In the genomic region with DNA sequence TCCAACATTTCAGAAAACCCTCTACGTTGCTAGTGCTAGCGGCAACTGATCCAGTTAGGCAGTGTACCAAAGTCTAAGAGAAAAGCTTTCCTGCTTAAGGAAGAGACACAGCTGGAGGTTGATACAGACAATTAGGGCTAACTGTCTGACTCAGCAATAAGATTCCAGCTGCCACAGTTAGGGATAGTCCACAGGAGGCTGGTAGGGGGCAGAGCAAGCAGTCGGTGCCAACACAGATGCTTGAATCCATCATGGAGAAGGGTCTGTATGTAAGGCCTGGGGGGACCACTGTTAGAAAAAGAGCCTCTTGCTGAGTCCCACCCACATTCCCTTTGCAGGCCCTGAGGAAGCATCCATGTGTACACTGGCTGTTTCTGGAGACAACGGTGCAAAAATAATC, we compare ENCODE assay signal across 22 mouse cellular contexts.
DNase-seq lines count a peak whose midpoint lies in the region; ATAC-seq and TF ChIP-seq lines count a peak whose summit lies in the region.
"Had no signal": no experiment of that assay in that cellular context is flagged by ENCODE, and none has a peak within 500 bp of the region (broad histone marks: within the 10 kb centered on the region; RNA-seq: fewer than 3 reads in every experiment).

No protein-coding gene starts in this region.

- TF ChIP-seq CTCF in forebrain, postnatal 0 days (IDR thresholded peaks at IDR 0.05; ENCODE audit: low read depth), result no peak

- no peaks in the 10 kb centered on the region for H3K9me3 ChIP-seq in forebrain, postnatal 0 days (ENCODE audit: low read length)
- no peaks in the 10 kb centered on the region for H3K9me3 ChIP-seq in forebrain, embryonic 11.5 days (ENCODE audit: control insufficient read depth, low read length)
- no peaks in the 10 kb centered on the region for H3K9me3 ChIP-seq in lung, embryonic 15.5 days
- no peaks in the 10 kb centered on the region for H3K9me3 ChIP-seq in hindbrain, embryonic 16.5 days (ENCODE audit: control insufficient read depth, low read length)
- H3K9me3 ChIP-seq: embryonic facial prominence, embryonic 13.5 days; limb, embryonic 13.5 days; midbrain, embryonic 10.5 days had no signal

- H3K9ac ChIP-seq in forebrain, postnatal 0 days, result no peak overlapping the region
- H3K9ac ChIP-seq in forebrain, embryonic 11.5 days (ENCODE audit: low read length), result no peak overlapping the region
- H3K9ac ChIP-seq in lung, embryonic 15.5 days, result no peak overlapping the region
- H3K9ac ChIP-seq in hindbrain, embryonic 16.5 days (ENCODE audit: low read depth, low read length), result no peak overlapping the region
- H3K9ac ChIP-seq: embryonic facial prominence, embryonic 13.5 days; limb, embryonic 13.5 days; liver, embryonic 14.5 days had no signal

- DNase-seq in forebrain, postnatal 0 days, result no peak
- DNase-seq in forebrain, embryonic 11.5 days (ENCODE audit: low spot score), result no peak
- DNase-seq in lung, postnatal 25 days (ENCODE audit: low spot score), result no peak
- peak; percentile 65 for DNase-seq in R1 (ENCODE audit: low read depth, low spot score)
- DNase-seq in spleen, adult 12 weeks (ENCODE audit: low spot score), result no peak
- DNase-seq: adrenal gland, adult 2 months; B cell, adult 2 months; cerebellum, adult 9-11 months; gastrocnemius, postnatal 10 days; heart, adult 18-20 months; heart, postnatal 4 days; right cerebral cortex, adult 18-20 months; thymus, postnatal 25 days had no signal

- H3K27ac ChIP-seq in forebrain, postnatal 0 days (ENCODE audit: low read depth, low read length), result no peak overlapping the region
- no peak overlapping the region for H3K27ac ChIP-seq in forebrain, embryonic 11.5 days (ENCODE audit: low read depth, low read length)
- H3K27ac ChIP-seq in lung, embryonic 15.5 days, result no peak overlapping the region
- H3K27ac ChIP-seq in hindbrain, embryonic 16.5 days (ENCODE audit: low read depth, low read length), result no peak overlapping the region
- H3K27ac ChIP-seq: embryonic facial prominence, embryonic 13.5 days; limb, embryonic 13.5 days; liver, embryonic 14.5 days; macrophage; midbrain, embryonic 10.5 days had no signal

- H3K27me3 ChIP-seq in forebrain, postnatal 0 days (ENCODE audit: insufficient read depth, low read length), result no peaks in the 10 kb centered on the region
- no peaks in the 10 kb centered on the region for H3K27me3 ChIP-seq in forebrain, embryonic 11.5 days (ENCODE audit: control insufficient read depth, insufficient read depth, low read length)
- no peaks in the 10 kb centered on the region for H3K27me3 ChIP-seq in lung, embryonic 15.5 days
- H3K27me3 ChIP-seq in hindbrain, embryonic 16.5 days (replicated peaks; ENCODE audit: control insufficient read depth, insufficient read depth, low read length), result no peaks in the 10 kb centered on the region
- H3K27me3 ChIP-seq: embryonic facial prominence, embryonic 13.5 days; limb, embryonic 13.5 days had no signal

- H3K36me3 ChIP-seq in forebrain, postnatal 0 days (ENCODE audit: insufficient read depth), result no peaks in the 10 kb centered on the region
- no peaks in the 10 kb centered on the region for H3K36me3 ChIP-seq in forebrain, embryonic 11.5 days (ENCODE audit: control insufficient read depth, insufficient read depth, low read length)
- no peaks in the 10 kb centered on the region for H3K36me3 ChIP-seq in lung, embryonic 15.5 days
- H3K36me3 ChIP-seq in hindbrain, embryonic 16.5 days (ENCODE audit: control insufficient read depth, insufficient read depth, low read length), result no peaks in the 10 kb centered on the region
- H3K36me3 ChIP-seq: embryonic facial prominence, embryonic 13.5 days; limb, embryonic 13.5 days; midbrain, embryonic 10.5 days had no signal

- WGBS in forebrain, postnatal 0 days, result 66% methylated on average over 4 of the region's 4 CpGs
- 77% methylated on average over 4 of the region's 4 CpGs for whole genome bisulfite sequencing in forebrain, embryonic 11.5 days
- WGBS in lung, embryonic 15.5 days, result 49% methylated on average over 4 of the region's 4 CpGs
- 48% methylated on average over 4 of the region's 4 CpGs for WGBS in hindbrain, embryonic 16.5 days

- no peaks in the 10 kb centered on the region for H3K4me1 ChIP-seq in forebrain, postnatal 0 days (ENCODE audit: insufficient read depth)
- H3K4me1 ChIP-seq in forebrain, embryonic 11.5 days (replicated peaks; ENCODE audit: control insufficient read depth, insufficient read depth, low read length), result no peaks in the 10 kb centered on the region
- no peaks in the 10 kb centered on the region for H3K4me1 ChIP-seq in lung, embryonic 15.5 days
- H3K4me1 ChIP-seq in hindbrain, embryonic 16.5 days (ENCODE audit: control insufficient read depth, insufficient read depth, low read depth, low read length), result peaks cover 2% of the 10 kb centered on the region; the same call in 1 of the 2 replicates
- H3K4me1 ChIP-seq: embryonic facial prominence, embryonic 13.5 days; limb, embryonic 13.5 days; midbrain, embryonic 10.5 days had no signal

- H3K4me3 ChIP-seq in forebrain, postnatal 0 days (ENCODE audit: low read depth, low read length), result no peak overlapping the region
- no peak overlapping the region for H3K4me3 ChIP-seq in forebrain, embryonic 11.5 days (ENCODE audit: low read depth, low read length)
- H3K4me3 ChIP-seq in lung, embryonic 15.5 days, result no peak overlapping the region
- H3K4me3 ChIP-seq in hindbrain, embryonic 16.5 days (ENCODE audit: low read length), result no peak overlapping the region
- H3K4me3 ChIP-seq: embryonic facial prominence, embryonic 13.5 days; limb, embryonic 13.5 days; midbrain, embryonic 10.5 days had no signal

- H3K4me2 ChIP-seq in forebrain, postnatal 0 days (ENCODE audit: low read depth), result no peak overlapping the region
- no peak overlapping the region for H3K4me2 ChIP-seq in forebrain, embryonic 11.5 days (ENCODE audit: low read depth, low read length, severe bottlenecking)
- no peak overlapping the region for H3K4me2 ChIP-seq in lung, embryonic 15.5 days
- H3K4me2 ChIP-seq in hindbrain, embryonic 16.5 days (ENCODE audit: low read length), result no peak overlapping the region
- H3K4me2 ChIP-seq: embryonic facial prominence, embryonic 13.5 days; limb, embryonic 13.5 days had no signal

- ATAC-seq in forebrain, postnatal 0 days, result peak; percentile 53; the same call in 1 of the 2 replicates
- no peak for ATAC-seq in forebrain, embryonic 11.5 days (replicated peaks; ENCODE audit: low FRiP score)
- ATAC-seq in lung, embryonic 15.5 days (ENCODE audit: borderline replicate concordance, extremely low read depth, low FRiP score, low TSS enrichment), result peak; percentile 46; the same call in 1 of the 2 replicates
- peak; percentile 54; the same call in 1 of the 2 replicates for ATAC-seq in hindbrain, embryonic 16.5 days
- ATAC-seq in erythroid progenitor cell, adult 5-6 weeks (replicated peaks; ENCODE audit: low FRiP score, poor library complexity, severe bottlenecking), result no peak
- ATAC-seq: intestine, embryonic 16.5 days had no signal

Comparison
In these comparisons a context has a peak if more than half of its experiments do, and no peak if none do; other contexts are left out.
1. ATAC-seq: peak in forebrain, postnatal 0 days (single experiment), lung, embryonic 15.5 days (single experiment) and hindbrain, embryonic 16.5 days (single experiment); none in forebrain, embryonic 11.5 days (single experiment) and erythroid progenitor cell, adult 5-6 weeks (single experiment).